Mouse (Mus musculus) spleen, adult 2 months (tissue): ENCODE measurements around the gene Lrrc27. TPM values are rescaled to one million over a fixed set of nuclear protein-coding genes. Genes with fewer than 3 reads are reported as not detected.

Experiments
- DNase-seq, 2 experiments: peaks; one replicate each; pipeline versions ENCODE4 v3.0.0 to v3.0.0-alpha.2; 2012 to 2021; ENCODE audit warnings: low spot score in 2 of 2, low read depth in 1 of 2
- H3K27ac ChIP-seq: fragments of 200-500 bp; 2 replicates; pipeline ENCODE4 v1.5.1; 2012; ENCODE audit warnings: low read length, inconsistent platforms; ENCODE audit not compliant: insufficient read depth
- H3K27me3 ChIP-seq: fragments of 200-500 bp; 2 replicates; pipeline ENCODE4 v1.6.1; 2012; ENCODE audit warnings: mild to moderate bottlenecking, moderate library complexity, low read length, inconsistent platforms; ENCODE audit not compliant: control insufficient read depth, insufficient read depth
- H3K36me3 ChIP-seq: fragments of 200-500 bp; 2 replicates; pipeline ENCODE4 v1.6.1; 2012; ENCODE audit warnings: mild to moderate bottlenecking, low read length, inconsistent platforms; ENCODE audit not compliant: control insufficient read depth, insufficient read depth
- H3K4me1 ChIP-seq: fragments of 200-500 bp; 2 replicates; pipeline ENCODE4 v1.6.1; 2011; ENCODE audit warnings: inconsistent platforms; ENCODE audit not compliant: control insufficient read depth, insufficient read depth, insufficient read length
- H3K4me3 ChIP-seq: fragments of 200-500 bp; 2 replicates; pipeline ENCODE4 v1.5.1; 2011; ENCODE audit warnings: mild to moderate bottlenecking, inconsistent platforms; ENCODE audit not compliant: insufficient read depth, insufficient read length; ENCODE audit errors: extremely low read depth
- CTCF ChIP-seq: fragments of 200-500 bp; IDR thresholded peaks from 2 replicates; pipeline ENCODE4 v1.5.1; 2011; ENCODE audit warnings: mild to moderate bottlenecking, inconsistent platforms; ENCODE audit not compliant: insufficient read depth, insufficient read length, insufficient replicate concordance; ENCODE audit errors: extremely low read depth
- POLR2A ChIP-seq: fragments of 200-500 bp; IDR thresholded peaks from 2 replicates; pipeline ENCODE4 v1.6.1; 2011; ENCODE audit warnings: low read depth, low read length, inconsistent platforms
- WGBS: fragments of 180-500 bp; shearing (Covaris S2); methylation state at CpG from one replicate; pipeline ENCODE4 v1.1.7; 2018; 5-methylcytosine and 5-hydroxymethylcytosine counted together
- polyA plus RNA-seq: library from polyadenylated mRNA; depleted of rRNA; stranded (reverse); fragments of >200 nt; gene quantifications from 2 replicates; pipeline ENCODE4 v1.2.3, GENCODE M21; 2012

Lrrc27 gene
- polyA plus RNA-seq, 1 experiment, result 1.8 TPM

GRCm38 (mm10) chr7:139234426-139235188, 21.8 kb downstream of the Lrrc27 start:
- DNase-seq, result no peak
- Histone ChIP-seq H3K4me1 (peaks cover 4% of the 10 kb centered on the region; the same call in 1 of the 2 replicates), H3K27ac (no peak overlapping the region), H3K4me3 (no peak overlapping the region), H3K36me3 (no peaks in the 10 kb centered on the region), H3K27me3 (no peaks in the 10 kb centered on the region)
- WGBS, result 54% methylated on average over 18 of the region's 18 CpGs
- no peak for TF ChIP-seq POLR2A
- TF ChIP-seq CTCF, result no peak

GRCm38 (mm10) chr7:139235651-139236358, 23.0 kb downstream of the Lrrc27 start:
- no peaks in the 10 kb centered on the region for H3K36me3 ChIP-seq
- H3K27ac ChIP-seq, result no peak overlapping the region
- WGBS, result 82% methylated on average over 12 of the region's 12 CpGs
- peaks cover 4% of the 10 kb centered on the region; the same call in 1 of the 2 replicates for H3K4me1 ChIP-seq
- no peaks in the 10 kb centered on the region for H3K27me3 ChIP-seq
- no peak for DNase-seq
- TF ChIP-seq POLR2A (no peak), CTCF (no peak)
- H3K4me3 ChIP-seq, result no peak overlapping the region

GRCm38 (mm10) chr7:139239432-139239831, 26.6 kb downstream of the Lrrc27 start:
- no peak for TF ChIP-seq CTCF
- TF ChIP-seq POLR2A, result no peak
- Histone ChIP-seq H3K27ac (no peak overlapping the region), H3K4me1 (peaks cover 4% of the 10 kb centered on the region; the same call in 1 of the 2 replicates), H3K27me3 (no peaks in the 10 kb centered on the region), H3K36me3 (no peaks in the 10 kb centered on the region), H3K4me3 (no peak overlapping the region)
- 80% methylated on average over 3 of the region's 3 CpGs for WGBS
- DNase-seq, result no peak

- Histone ChIP-seq H3K27me3 (peaks cover 4% of the 10 kb centered on the region), H3K4me1 (peaks cover 7% of the 10 kb centered on the region), H3K27ac (no peak overlapping the region), H3K36me3 (no peaks in the 10 kb centered on the region), H3K4me3 (no peak overlapping the region)
- DNase-seq, result no peak
- TF ChIP-seq CTCF (no peak), POLR2A (no peak)
- 90% methylated on average over 5 of the region's 5 CpGs for WGBS
Observed at GRCm38 (mm10) chr7:139246086-139246485, 33.3 kb downstream of the Lrrc27 start.

GRCm38 (mm10) chr7:139246931-139247880, 34.4 kb downstream of the Lrrc27 start:
- no peaks in the 10 kb centered on the region for H3K36me3 ChIP-seq
- TF ChIP-seq POLR2A (no peak), CTCF (no peak)
- H3K27ac ChIP-seq, result peak overlapping the region; percentile 68
- no peak for DNase-seq
- peak overlapping the region; percentile 80 for H3K4me3 ChIP-seq
- peaks cover 7% of the 10 kb centered on the region for H3K4me1 ChIP-seq
- 58% methylated on average over 38 of the region's 38 CpGs for WGBS
- H3K27me3 ChIP-seq, result peaks cover 4% of the 10 kb centered on the region

GRCm38 (mm10) chr7:139247881-139248614, 35.3 kb downstream of the Lrrc27 start, which contains the start of gene Pwwp2b:
Pwwp2b (plus strand) TSS chr7:139248482.
- Histone ChIP-seq H3K36me3 (no peaks in the 10 kb centered on the region), H3K27me3 (peaks cover 4% of the 10 kb centered on the region), H3K4me3 (peak within 1 kb of the TSS; percentile 80), H3K27ac (peak within 1 kb of the TSS; percentile 70), H3K4me1 (peaks cover 7% of the 10 kb centered on the region)
- 1% methylated on average over 67 of the region's 72 CpGs for WGBS
- TF ChIP-seq POLR2A, result peak; percentile 15
- TF ChIP-seq CTCF, result no peak
- peak in 1 of 2 experiments; percentile 66 for DNase-seq
